8 mouse cellular contexts compared by ENCODE assay signal in genomic region chr6:147263587-147264565, GRCm38 (mm10). TPM values are rescaled to one million over a fixed set of nuclear protein-coding genes. Genes with fewer than 3 reads are reported as not detected.
DNase-seq lines count a peak whose midpoint lies in the region; ATAC-seq and TF ChIP-seq lines count a peak whose summit lies in the region.

Pthlh (minus strand) TSS chr6:147264183.

- ATAC-seq in frontal cortex, adult (ENCODE audit: low TSS enrichment): peak; percentile 88
- peak; percentile 95 for ATAC-seq in lung, postnatal 0 days

- H3K9ac ChIP-seq in lung, postnatal 0 days (replicated peaks; ENCODE audit: low read depth): no peak within 1 kb of the TSS

- under 1% methylated on average over 66 of the region's 68 CpGs for WGBS in lung, postnatal 0 days

- no peak for TF ChIP-seq CTCF in E14TG2a.4 (conservative IDR thresholded peaks at IDR 0.05; ENCODE audit: low read length)
- TF ChIP-seq CTCF in layer of hippocampus, adult 2 months (conservative IDR thresholded peaks at IDR 0.05): peak; percentile 59
- TF ChIP-seq CTCF in lung, postnatal 0 days (IDR thresholded peaks at IDR 0.05): peak; percentile 57

- no peak for TF ChIP-seq EP300 in lung, postnatal 0 days (IDR thresholded peaks at IDR 0.05)

- peak within 1 kb of the TSS; percentile 76 for H3K4me2 ChIP-seq in lung, postnatal 0 days (replicated peaks; ENCODE audit: low read depth, low read length)

- H3K4me3 ChIP-seq in E14TG2a.4 (replicated peaks; ENCODE audit: low read length): peak within 1 kb of the TSS; percentile 77
- H3K4me3 ChIP-seq in layer of hippocampus, adult 2 months: peak within 1 kb of the TSS; percentile 55
- H3K4me3 ChIP-seq in lung, postnatal 0 days (ENCODE audit: low read depth, low read length): peak within 1 kb of the TSS; percentile 42

- no peaks in the 10 kb centered on the region for H3K36me3 ChIP-seq in E14TG2a.4 (ENCODE audit: insufficient read depth, low read length)
- no peaks in the 10 kb centered on the region for H3K36me3 ChIP-seq in lung, postnatal 0 days (ENCODE audit: insufficient read depth, low read length)

- H3K27me3 ChIP-seq in E14TG2a.4 (ENCODE audit: insufficient read depth, low read length): peaks cover 79% of the 10 kb centered on the region
- H3K27me3 ChIP-seq in lung, postnatal 0 days (replicated peaks; ENCODE audit: insufficient read depth, low read length): peaks cover 15% of the 10 kb centered on the region

- H3K9me3 ChIP-seq in E14TG2a.4 (ENCODE audit: low read length): no peaks in the 10 kb centered on the region
- H3K9me3 ChIP-seq in lung, postnatal 0 days (ENCODE audit: low read length): no peaks in the 10 kb centered on the region

- DNase-seq in cerebellum, adult 18-20 months: peak; percentile 20 to 39
- DNase-seq in heart, postnatal 4 days: peak; percentile 64
- peak in 1 of 2 experiments; percentile 37 for DNase-seq in layer of hippocampus, adult 2 months (ENCODE audit: low spot score in 2 of 2)
- DNase-seq in lung, postnatal 0 days (ENCODE audit: low spot score): peak; percentile 78
- DNase-seq in retina, embryonic 14.5 days (ENCODE audit: low spot score): peak; percentile 57
- DNase-seq in urinary bladder, postnatal 25 days (ENCODE audit: low spot score): peak; percentile 59

- no peak within 1 kb of the TSS for H3K27ac ChIP-seq in layer of hippocampus, adult 2 months
- no peak within 1 kb of the TSS for H3K27ac ChIP-seq in lung, postnatal 0 days (ENCODE audit: low read length)

- H3K4me1 ChIP-seq in E14TG2a.4 (replicated peaks; ENCODE audit: low read depth, low read length): peaks cover 20% of the 10 kb centered on the region
- no peaks in the 10 kb centered on the region for H3K4me1 ChIP-seq in lung, postnatal 0 days (ENCODE audit: insufficient read depth, low read depth, low read length)

RNA-seq across cellular contexts. Expression of gene Pthlh, which starts in this region (rescaled TPM):
- 1 to 10 TPM; 1.3 to 2.0 TPM for total RNA-seq in heart, postnatal 4 days (2021)
- 1 to 10 TPM; 1.4 to 2.0 TPM for total RNA-seq in layer of hippocampus, adult 2 months (2021)
- polyA plus RNA-seq in lung, postnatal 0 days (2015; fragmentation: Nextera tagmentation; extraction: Ambion mirVana): 1.2 and 1.5 TPM in 2 replicates
